Mouse (Mus musculus): ENCODE measurements at regions not wholly inside any gene's neighbourhood (a gene's known extent, or its start where the extent isn't known, plus 50 kb on each side); places are given as distances from the start of the nearest gene placed in this dataset.

GRCm38 (mm10) chr5:149837379-149837778, 159.3 kb downstream of the B3glct start:
- no peak for TF ChIP-seq CTCF (IDR thresholded peaks at IDR 0.05; ENCODE audit: control insufficient read depth, insufficient read depth, insufficient read length)
- TF ChIP-seq CEBPB (IDR thresholded peaks at IDR 0.05; ENCODE audit: low read depth): no peak
- TF ChIP-seq MYOG (IDR thresholded peaks at IDR 0.05; ENCODE audit: control insufficient read depth, extremely low read depth, insufficient read length): no peak
- no peak for TF ChIP-seq MAX (IDR thresholded peaks at IDR 0.05)
- no peak for TF ChIP-seq FOSL1 (IDR thresholded peaks at IDR 0.05; ENCODE audit: insufficient read depth, low read length, poor library complexity, severe bottlenecking)
- TF ChIP-seq USF1 (IDR thresholded peaks at IDR 0.05; ENCODE audit: low read depth): no peak
